Mouse (Mus musculus) forebrain, embryonic 16.5 days (tissue): ENCODE data around the gene Sun5. TPM values are rescaled to one million over a fixed set of nuclear protein-coding genes. Genes with fewer than 3 reads are reported as not detected.

Source experiments
- ATAC-seq: fragments of 200-750 bp; cut with Nextera tagmentation; 2 replicates; pipeline ENCODE4 v1.8.0; 2017; ENCODE audit warnings: mild to moderate bottlenecking, moderate library complexity
- H3K27ac ChIP-seq: fragments of 300-500 bp; sonication (generic); 2 replicates; pipeline ENCODE4 v1.5.1; 2014; ENCODE audit warnings: low read length, control low read depth
- H3K27me3 ChIP-seq: fragments of 300-500 bp; sonication (generic); replicated peaks from 2 replicates; pipeline ENCODE4 v1.6.1; 2014; ENCODE audit warnings: low read length; ENCODE audit not compliant: control insufficient read depth, insufficient read depth
- H3K36me3 ChIP-seq: fragments of 300-500 bp; sonication (generic); 2 replicates; pipeline ENCODE4 v1.6.1; 2014; ENCODE audit not compliant: control insufficient read depth, insufficient read depth
- H3K4me1 ChIP-seq: fragments of 300-500 bp; sonication (generic); replicated peaks from 2 replicates; pipeline ENCODE4 v1.6.1; 2014; ENCODE audit warnings: low read length; ENCODE audit not compliant: control insufficient read depth, insufficient read depth
- H3K4me2 ChIP-seq: fragments of 300-500 bp; sonication (generic); 2 replicates; pipeline ENCODE4 v1.6.1; 2014; ENCODE audit warnings: mild to moderate bottlenecking, low read length, control low read depth
- H3K4me3 ChIP-seq: fragments of 300-500 bp; sonication (generic); replicated peaks from 2 replicates; pipeline ENCODE4 v1.5.1; 2014; ENCODE audit warnings: mild to moderate bottlenecking, low read length, control low read depth
- H3K9ac ChIP-seq: fragments of 300-500 bp; sonication (generic); replicated peaks from 2 replicates; pipeline ENCODE4 v1.6.1; 2014; ENCODE audit warnings: low read depth, low read length, control low read depth
- H3K9me3 ChIP-seq: fragments of 300-500 bp; sonication (generic); 2 replicates; pipeline ENCODE4 v1.6.1; 2016; ENCODE audit warnings: low read length; ENCODE audit not compliant: control insufficient read depth
- WGBS: fragments of 180-500 bp; shearing (Covaris S2); extraction: QIAGEN DNeasy Blood & Tissue Kit; methylation state at CpG from one replicate; pipeline ENCODE4 v1.1.7; 2014; 5-methylcytosine and 5-hydroxymethylcytosine counted together
- polyA plus RNA-seq: library from polyadenylated mRNA; unstranded; fragments of >200 nt; fragmentation: Nextera tagmentation; extraction: Ambion mirVana; gene quantifications from 2 replicates; pipeline ENCODE4 v1.2.1, GENCODE M21; 2015

Sun5 gene
- polyA plus RNA-seq, 1 experiment from 2014 or later, result not detected

DNA sequence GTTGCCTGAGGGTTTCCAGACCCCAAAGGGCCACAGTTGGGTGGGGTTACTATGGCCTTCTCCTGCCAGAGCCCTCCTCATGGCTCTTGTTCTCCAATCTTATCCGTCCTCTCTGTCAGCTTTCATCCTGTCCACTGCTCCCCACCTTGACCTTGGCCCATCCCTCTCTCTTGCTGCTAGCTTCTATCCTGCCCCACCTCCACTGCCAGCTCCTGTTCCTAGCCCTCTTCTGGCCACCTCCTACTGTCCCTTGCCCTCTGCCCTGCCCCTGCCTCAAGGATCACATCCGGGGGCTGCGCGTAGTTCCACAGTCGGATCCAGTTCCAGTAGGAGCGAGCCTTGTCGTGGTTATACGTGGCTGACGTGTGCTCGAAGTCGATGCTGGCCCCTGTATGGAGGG, 10.6 kb downstream of the Sun5 start:
- Histone ChIP-seq H3K36me3 (no peaks in the 10 kb centered on the region), H3K27ac (no peak overlapping the region), H3K4me1 (no peaks in the 10 kb centered on the region), H3K27me3 (no peaks in the 10 kb centered on the region), H3K4me3 (no peak overlapping the region), H3K4me2 (no peak overlapping the region), H3K9ac (no peak overlapping the region), H3K9me3 (no peaks in the 10 kb centered on the region)
- WGBS, result 92% methylated on average over 11 of the region's 11 CpGs
- ATAC-seq, result no peak

DNA sequence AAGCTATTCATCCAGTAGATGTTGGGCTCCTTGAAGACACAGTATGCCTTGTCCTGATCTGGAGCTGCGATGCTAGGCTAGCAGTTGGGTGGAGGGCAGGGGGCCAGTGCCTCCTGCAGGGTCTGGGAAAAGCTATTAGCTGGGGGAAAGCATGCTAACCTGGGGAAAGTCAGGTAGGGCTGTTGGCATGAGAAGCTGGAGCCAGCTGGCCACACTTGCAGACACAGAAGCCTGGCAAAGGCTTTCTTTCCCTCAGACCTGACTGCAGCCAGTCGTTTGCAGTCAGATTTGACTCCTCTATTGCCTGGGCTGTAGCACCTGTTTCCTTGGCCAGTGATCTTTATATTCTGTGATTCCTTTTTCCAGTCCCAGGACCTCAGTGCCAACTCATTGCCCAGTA, 11.3 kb downstream of the Sun5 start:
- no peaks in the 10 kb centered on the region for H3K4me1 ChIP-seq
- ATAC-seq, result no peak
- no peaks in the 10 kb centered on the region for H3K9me3 ChIP-seq
- H3K9ac ChIP-seq, result no peak overlapping the region
- no peaks in the 10 kb centered on the region for H3K27me3 ChIP-seq
- 90% methylated on average over 2 of the region's 2 CpGs for WGBS
- no peak overlapping the region for H3K4me2 ChIP-seq
- no peaks in the 10 kb centered on the region for H3K36me3 ChIP-seq
- H3K4me3 ChIP-seq, result no peak overlapping the region
- no peak overlapping the region for H3K27ac ChIP-seq

- no peaks in the 10 kb centered on the region for H3K4me1 ChIP-seq
- WGBS, result 7% methylated on average over 5 of the region's 5 CpGs
- no peak for ATAC-seq
- H3K4me3 ChIP-seq, result no peak overlapping the region
- H3K4me2 ChIP-seq, result no peak overlapping the region
- H3K27me3 ChIP-seq, result no peaks in the 10 kb centered on the region
- H3K9ac ChIP-seq, result no peak overlapping the region
- no peaks in the 10 kb centered on the region for H3K36me3 ChIP-seq
- H3K27ac ChIP-seq, result no peak overlapping the region
- no peaks in the 10 kb centered on the region for H3K9me3 ChIP-seq
Observed at GRCm38 (mm10) chr2:153853544-153853943, 17.3 kb downstream of the Sun5 start.

- H3K27ac ChIP-seq, result no peak overlapping the region
- no peaks in the 10 kb centered on the region for H3K9me3 ChIP-seq
- H3K4me2 ChIP-seq, result no peak overlapping the region
- no peaks in the 10 kb centered on the region for H3K36me3 ChIP-seq
- no peak overlapping the region for H3K4me3 ChIP-seq
- H3K9ac ChIP-seq, result no peak overlapping the region
- WGBS, result 46% methylated on average over 4 of the region's 4 CpGs
- H3K27me3 ChIP-seq, result no peaks in the 10 kb centered on the region
- no peak for ATAC-seq
- no peaks in the 10 kb centered on the region for H3K4me1 ChIP-seq
Observed at GRCm38 (mm10) chr2:153851030-153851360, 19.9 kb downstream of the Sun5 start.

- Histone ChIP-seq H3K4me3 (no peak overlapping the region), H3K9me3 (no peaks in the 10 kb centered on the region), H3K27me3 (no peaks in the 10 kb centered on the region), H3K4me2 (no peak overlapping the region), H3K36me3 (no peaks in the 10 kb centered on the region), H3K27ac (no peak overlapping the region), H3K9ac (no peak overlapping the region), H3K4me1 (no peaks in the 10 kb centered on the region)
- WGBS, result 81% methylated on average over 6 of the region's 6 CpGs
- ATAC-seq, result no peak
Observed at GRCm38 (mm10) chr2:153850351-153851029, 20.4 kb downstream of the Sun5 start.

GRCm38 (mm10) chr2:153848389-153848788, 22.5 kb downstream of the Sun5 start:
- Histone ChIP-seq H3K4me3 (no peak overlapping the region), H3K4me1 (no peaks in the 10 kb centered on the region), H3K9ac (no peak overlapping the region), H3K27ac (no peak overlapping the region), H3K27me3 (no peaks in the 10 kb centered on the region), H3K9me3 (no peaks in the 10 kb centered on the region), H3K36me3 (no peaks in the 10 kb centered on the region), H3K4me2 (no peak overlapping the region)
- 64% methylated on average over 3 of the region's 3 CpGs for WGBS
- ATAC-seq, result no peak

DNA sequence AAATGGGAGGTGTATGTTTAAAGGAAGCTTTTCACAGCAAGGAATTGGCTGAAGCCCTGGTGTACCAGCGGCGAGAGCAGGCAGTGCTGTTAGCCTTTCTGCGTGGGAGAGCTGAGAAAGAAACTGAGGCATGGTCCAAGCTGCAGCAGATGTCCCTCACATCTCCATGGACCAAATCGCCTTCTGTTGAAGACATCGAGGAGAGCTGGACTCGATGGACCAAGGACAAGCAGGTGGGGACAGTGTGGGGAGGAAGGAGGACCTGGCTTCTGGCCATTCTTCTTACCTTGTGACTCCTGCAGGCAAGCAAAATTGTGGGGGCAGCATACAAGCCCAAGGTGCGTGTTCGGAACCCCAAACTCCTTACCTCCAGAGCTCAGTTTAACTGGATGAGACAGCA, 28.0 kb downstream of the Sun5 start:
- no peak overlapping the region for H3K4me2 ChIP-seq
- no peaks in the 10 kb centered on the region for H3K9me3 ChIP-seq
- ATAC-seq, result no peak
- H3K9ac ChIP-seq, result no peak overlapping the region
- no peak overlapping the region for H3K27ac ChIP-seq
- H3K36me3 ChIP-seq, result no peaks in the 10 kb centered on the region
- H3K4me1 ChIP-seq, result no peaks in the 10 kb centered on the region
- no peak overlapping the region for H3K4me3 ChIP-seq
- no peaks in the 10 kb centered on the region for H3K27me3 ChIP-seq
- WGBS, result 90% methylated on average over 8 of the region's 8 CpGs

DNA sequence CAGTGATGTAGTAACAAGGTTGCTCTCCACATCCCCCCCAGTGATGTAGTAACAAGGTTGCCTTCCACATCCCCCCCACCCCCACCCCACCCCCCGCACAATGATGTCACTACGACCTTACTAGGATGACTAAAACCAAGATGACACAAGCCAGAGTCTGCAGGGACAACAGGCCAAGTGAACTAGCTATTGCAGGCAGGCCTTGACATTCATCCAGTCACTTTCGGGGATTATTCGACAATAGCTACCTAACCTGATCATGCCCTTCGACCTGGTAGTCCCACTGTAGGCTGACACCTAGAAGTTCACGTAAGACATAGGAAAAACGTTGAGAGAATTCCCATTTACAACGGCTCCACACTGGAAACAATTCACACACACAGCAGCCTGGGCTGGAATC, 37.6 kb downstream of the Sun5 start:
- Histone ChIP-seq H3K4me1 (no peaks in the 10 kb centered on the region), H3K9me3 (no peaks in the 10 kb centered on the region), H3K9ac (no peak overlapping the region), H3K4me3 (no peak overlapping the region), H3K27me3 (no peaks in the 10 kb centered on the region), H3K27ac (no peak overlapping the region), H3K36me3 (no peaks in the 10 kb centered on the region), H3K4me2 (no peak overlapping the region)
- ATAC-seq, result no peak
- WGBS, result 91% methylated on average over 8 of the region's 8 CpGs

GRCm38 (mm10) chr2:153828704-153829103, 42.2 kb downstream of the Sun5 start:
- H3K36me3 ChIP-seq, result no peaks in the 10 kb centered on the region
- no peaks in the 10 kb centered on the region for H3K27me3 ChIP-seq
- H3K9ac ChIP-seq, result no peak overlapping the region
- H3K4me3 ChIP-seq, result no peak overlapping the region
- no peak for ATAC-seq
- H3K4me2 ChIP-seq, result no peak overlapping the region
- H3K27ac ChIP-seq, result no peak overlapping the region
- WGBS, result 86% methylated on average over 7 of the region's 7 CpGs
- no peaks in the 10 kb centered on the region; the same call in 1 of the 2 replicates for H3K4me1 ChIP-seq
- no peaks in the 10 kb centered on the region for H3K9me3 ChIP-seq
